ENCODE assay signal across 17 mouse cellular contexts in genomic region chr2:157498529-157498928, GRCm38 (mm10).
DNase-seq lines count a peak whose midpoint lies in the region; ATAC-seq lines count a peak whose summit lies in the region.
"Had no signal": no experiment of that assay in that cellular context is flagged by ENCODE, and none has a peak within 500 bp of the region (broad histone marks: within the 10 kb centered on the region; RNA-seq: fewer than 3 reads in every experiment).

No protein-coding gene starts in this region.

- H3K9me3 ChIP-seq in embryonic facial prominence, embryonic 14.5 days (ENCODE audit: control insufficient read depth, low read length) = no peaks in the 10 kb centered on the region
- no peaks in the 10 kb centered on the region for H3K9me3 ChIP-seq in hindbrain, embryonic 11.5 days (ENCODE audit: control insufficient read depth, low read length)
- no peaks in the 10 kb centered on the region for H3K9me3 ChIP-seq in midbrain, embryonic 12.5 days
- H3K9me3 ChIP-seq: embryonic facial prominence, embryonic 13.5 days; liver, embryonic 12.5 days had no signal

- no peak overlapping the region for H3K4me2 ChIP-seq in embryonic facial prominence, embryonic 14.5 days (ENCODE audit: low read depth, low read length)
- H3K4me2 ChIP-seq in hindbrain, embryonic 11.5 days (replicated peaks; ENCODE audit: low read depth, low read length) = no peak overlapping the region
- no peak overlapping the region for H3K4me2 ChIP-seq in midbrain, embryonic 12.5 days (replicated peaks)
- H3K4me2 ChIP-seq: embryonic facial prominence, embryonic 13.5 days; liver, embryonic 12.5 days had no signal

- 38% methylated on average over 4 of the region's 4 CpGs for WGBS in embryonic facial prominence, embryonic 14.5 days
- 16% methylated on average over 4 of the region's 4 CpGs for WGBS in hindbrain, embryonic 11.5 days
- 23% methylated on average over 4 of the region's 4 CpGs for WGBS in midbrain, embryonic 12.5 days

- DNase-seq in embryo, embryonic 11 days = peak; percentile 67
- peak; percentile 43 for DNase-seq in embryonic facial prominence, embryonic 14.5 days (ENCODE audit: low spot score)
- DNase-seq in hindbrain, embryonic 11.5 days (ENCODE audit: low spot score) = peak; percentile 74
- no peak for DNase-seq in ovary, adult 18-20 months (ENCODE audit: low spot score)
- no peak for DNase-seq in frontal cortex, postnatal 25 days (ENCODE audit: low spot score in 2 of 2)
- no peak for DNase-seq in thymus, postnatal 10 days (ENCODE audit: low spot score in 2 of 2)
- DNase-seq: cerebellum, adult 18-20 months; kidney, postnatal 10 days; layer of hippocampus, adult 9-11 months; lung, postnatal 14 days; right cerebral cortex, postnatal 4 days; thymus, postnatal 25 days had no signal

- H3K27ac ChIP-seq in embryonic facial prominence, embryonic 14.5 days (replicated peaks; ENCODE audit: low read depth, low read length) = no peak overlapping the region
- peak overlapping the region; percentile 56 for H3K27ac ChIP-seq in hindbrain, embryonic 11.5 days (ENCODE audit: low read depth, low read length)
- H3K27ac ChIP-seq in midbrain, embryonic 12.5 days (replicated peaks) = peak overlapping the region; percentile 73
- H3K27ac ChIP-seq: embryonic facial prominence, embryonic 13.5 days; liver, embryonic 12.5 days had no signal

- no peak overlapping the region for H3K9ac ChIP-seq in embryonic facial prominence, embryonic 14.5 days (ENCODE audit: low read depth, low read length)
- peak overlapping the region; percentile 17; the same call in 1 of the 2 replicates for H3K9ac ChIP-seq in hindbrain, embryonic 11.5 days (ENCODE audit: low read depth, low read length)
- H3K9ac ChIP-seq in midbrain, embryonic 12.5 days (replicated peaks) = no peak overlapping the region
- H3K9ac ChIP-seq: embryonic facial prominence, embryonic 13.5 days; liver, embryonic 12.5 days had no signal

- peaks cover 8% of the 10 kb centered on the region; the same call in 1 of the 2 replicates for H3K4me1 ChIP-seq in embryonic facial prominence, embryonic 14.5 days (ENCODE audit: control insufficient read depth, insufficient read depth, low read length)
- peaks cover 4% of the 10 kb centered on the region; the same call in 1 of the 2 replicates for H3K4me1 ChIP-seq in hindbrain, embryonic 11.5 days (replicated peaks; ENCODE audit: control insufficient read depth, insufficient read depth, low read length)
- H3K4me1 ChIP-seq in midbrain, embryonic 12.5 days = peaks cover 25% of the 10 kb centered on the region
- H3K4me1 ChIP-seq: liver, embryonic 12.5 days had no signal

- no peaks in the 10 kb centered on the region for H3K36me3 ChIP-seq in embryonic facial prominence, embryonic 14.5 days (ENCODE audit: control insufficient read depth, insufficient read depth, low read length)
- H3K36me3 ChIP-seq in hindbrain, embryonic 11.5 days (ENCODE audit: control insufficient read depth, insufficient read depth, low read length) = no peaks in the 10 kb centered on the region
- no peaks in the 10 kb centered on the region for H3K36me3 ChIP-seq in midbrain, embryonic 12.5 days
- H3K36me3 ChIP-seq: embryonic facial prominence, embryonic 13.5 days; liver, embryonic 12.5 days had no signal

- ATAC-seq in embryonic facial prominence, embryonic 14.5 days (ENCODE audit: low read depth) = peak; percentile 68; the same call in 1 of the 2 replicates
- ATAC-seq in hindbrain, embryonic 11.5 days (ENCODE audit: low FRiP score) = peak; percentile 85
- peak; percentile 70 for ATAC-seq in midbrain, embryonic 12.5 days (ENCODE audit: low FRiP score, low read depth)
- ATAC-seq in inflammation-experienced regulatory T-cells, adult 6 months = no peak
- ATAC-seq: intestine, embryonic 16.5 days; liver, embryonic 12.5 days had no signal

- no peaks in the 10 kb centered on the region for H3K27me3 ChIP-seq in embryonic facial prominence, embryonic 14.5 days (replicated peaks; ENCODE audit: control insufficient read depth, insufficient read depth, low read length)
- H3K27me3 ChIP-seq in hindbrain, embryonic 11.5 days (ENCODE audit: control insufficient read depth, insufficient read depth, low read length) = no peaks in the 10 kb centered on the region
- peaks cover 22% of the 10 kb centered on the region for H3K27me3 ChIP-seq in midbrain, embryonic 12.5 days
- H3K27me3 ChIP-seq: embryonic facial prominence, embryonic 13.5 days had no signal

- H3K4me3 ChIP-seq in embryonic facial prominence, embryonic 14.5 days (ENCODE audit: low read depth, low read length) = no peak overlapping the region
- no peak overlapping the region for H3K4me3 ChIP-seq in hindbrain, embryonic 11.5 days (ENCODE audit: low read depth, low read length)
- no peak overlapping the region for H3K4me3 ChIP-seq in midbrain, embryonic 12.5 days
- H3K4me3 ChIP-seq: embryonic facial prominence, embryonic 13.5 days; liver, embryonic 12.5 days had no signal

Comparison
In these comparisons a context has a peak if more than half of its experiments do, and no peak if none do; other contexts are left out.
1. DNase-seq: peak in embryo, embryonic 11 days (single experiment), embryonic facial prominence, embryonic 14.5 days (single experiment) and hindbrain, embryonic 11.5 days (single experiment); none in ovary, adult 18-20 months (single experiment), frontal cortex, postnatal 25 days (0 of 2) and thymus, postnatal 10 days (0 of 2).